Mouse (Mus musculus) ovary, postnatal 36 days (tissue): ENCODE measurements around the gene Aplp1.

Source experiments
- DNase-seq: peaks from one replicate; pipeline ENCODE4 v3.0.0; 2022; ENCODE audit warnings: low spot score, mixed read lengths

Gene Aplp1

DNA sequence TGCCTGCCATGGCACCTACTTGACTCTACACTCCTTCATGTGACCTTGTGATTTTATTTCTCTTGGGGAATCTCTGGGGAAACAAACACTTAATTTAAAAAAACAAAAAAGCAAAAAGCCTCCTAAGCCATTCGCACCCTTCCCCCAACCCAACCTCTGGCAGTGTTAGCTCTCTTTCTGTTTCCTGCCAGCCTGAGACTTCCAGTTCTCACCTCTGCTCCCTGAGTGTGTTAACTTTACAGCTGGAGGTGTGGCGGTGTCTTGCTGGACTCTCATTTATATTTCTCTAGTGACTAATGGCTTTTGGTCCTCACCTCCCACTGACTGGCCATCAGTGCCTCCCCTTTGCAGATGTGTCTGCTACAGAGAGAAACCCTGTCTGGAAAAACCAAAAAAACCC is 35.5 kb downstream of the Aplp1 start:
- DNase-seq = no peak

DNA sequence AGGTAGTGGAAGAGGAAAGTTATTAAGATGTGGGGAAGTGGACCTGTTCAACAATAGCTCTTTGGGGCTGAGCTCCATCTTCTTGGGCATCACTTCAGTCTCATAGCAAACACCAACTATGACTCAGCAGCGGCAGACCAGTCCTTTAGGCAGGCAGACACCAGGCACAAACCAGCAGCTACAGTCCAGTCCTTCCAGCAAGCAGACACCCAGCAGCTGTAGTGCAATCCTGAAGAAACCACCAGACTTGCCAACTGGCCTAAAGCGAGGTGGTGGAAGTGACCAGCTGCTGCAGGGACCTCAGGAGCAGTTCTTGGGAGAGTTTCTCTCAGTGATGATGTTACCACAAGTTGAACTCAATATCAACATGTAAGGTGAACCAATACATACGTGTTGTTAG is 36.7 kb downstream of the Aplp1 start:
- DNase-seq = no peak

DNA sequence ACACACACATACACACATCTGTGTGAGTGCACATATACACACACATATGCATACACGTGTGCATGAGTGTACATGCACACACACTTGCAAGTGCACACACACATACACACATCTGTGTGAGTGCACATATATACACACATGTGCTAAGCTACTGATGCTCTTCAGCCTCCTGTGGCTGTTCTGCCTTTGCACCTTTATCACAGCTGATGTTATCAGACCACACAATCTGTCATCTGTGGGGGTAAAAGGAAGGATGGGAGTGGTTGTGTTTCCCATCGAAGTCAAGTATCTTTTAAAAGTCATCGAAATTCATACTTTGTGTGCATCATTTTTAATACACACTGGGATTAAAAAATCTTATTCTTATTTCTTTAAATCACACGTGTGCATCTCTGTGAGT is 43.0 kb downstream of the Aplp1 start:
- no peak for DNase-seq

DNA sequence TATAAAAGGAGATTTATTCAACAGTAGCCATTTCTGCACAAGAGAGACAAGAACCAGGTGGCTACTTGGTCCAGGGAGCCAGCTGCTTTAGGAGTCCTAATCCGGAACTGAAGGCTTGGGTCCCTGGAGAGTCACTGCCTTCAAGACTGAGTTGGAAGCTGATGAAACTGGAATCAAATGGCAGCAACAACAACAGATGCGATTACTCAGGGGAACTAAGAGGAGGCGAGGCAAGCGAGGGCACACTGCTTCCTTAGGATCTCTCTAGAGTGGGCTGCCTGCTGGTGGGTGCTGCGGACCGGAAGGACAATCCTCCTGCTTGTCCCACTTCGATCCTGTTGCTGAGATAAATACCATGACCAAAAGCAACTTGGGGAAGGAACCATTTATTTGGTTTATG is 45.7 kb downstream of the Aplp1 start:
- DNase-seq = no peak

DNA sequence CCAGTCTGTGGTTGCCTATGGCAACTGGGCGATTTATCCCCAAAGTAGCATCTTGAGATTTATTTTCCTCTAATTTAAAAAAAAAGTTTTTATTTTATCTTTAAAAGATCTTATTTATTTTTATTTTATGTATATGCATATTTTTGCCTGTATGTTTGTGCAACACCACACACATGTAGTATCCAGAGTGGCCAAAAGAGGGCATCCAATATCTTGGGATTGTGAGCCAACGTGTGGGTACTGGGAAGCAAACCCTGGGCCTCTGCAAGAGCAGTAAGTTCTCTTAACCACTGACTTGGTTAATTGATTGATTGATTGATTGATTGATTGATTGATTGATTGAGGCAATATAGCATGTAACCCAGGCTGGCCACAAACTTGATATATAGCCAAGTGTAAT is 50.5 kb downstream of the Aplp1 start:
- no peak for DNase-seq

DNA sequence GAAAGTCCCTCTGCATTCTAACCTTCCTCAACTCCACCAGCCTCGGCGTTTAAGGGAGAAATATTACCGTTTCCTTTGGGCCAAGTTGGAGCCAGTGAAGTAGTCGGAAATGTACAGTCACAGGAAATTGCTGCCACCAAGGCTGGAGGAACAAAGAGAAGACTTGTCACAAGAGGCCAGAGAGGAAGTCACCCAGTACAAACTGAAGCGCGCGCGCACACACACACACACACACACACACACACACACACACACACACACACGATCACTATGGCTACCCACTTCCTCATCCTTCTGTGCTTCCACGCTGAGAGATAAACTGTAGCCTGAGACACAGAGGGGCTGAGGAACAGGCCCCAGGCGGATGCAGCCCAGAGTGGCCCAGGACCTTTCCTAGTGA is 51.0 kb downstream of the Aplp1 start:
- no peak for DNase-seq

DNA sequence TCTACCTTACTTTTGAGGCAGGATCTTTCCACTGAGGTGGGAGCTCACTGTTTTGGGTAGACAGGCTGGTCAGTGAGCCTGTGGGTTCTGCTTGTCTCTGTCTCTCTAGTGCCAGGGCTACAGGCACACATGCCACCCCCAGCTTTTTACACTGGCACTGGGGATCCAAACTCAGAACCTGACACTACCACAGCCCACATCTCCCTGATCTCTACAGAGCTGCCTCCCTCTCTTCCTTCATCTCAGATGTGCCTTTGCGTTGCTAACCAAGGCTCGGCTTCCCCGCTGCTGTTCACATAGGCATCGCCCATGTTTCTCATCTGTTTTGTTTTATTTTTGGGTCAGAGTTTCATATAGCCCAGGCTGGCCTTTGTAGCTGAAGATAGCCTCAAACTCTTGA is 51.7 kb downstream of the Aplp1 start:
- no peak for DNase-seq

DNA sequence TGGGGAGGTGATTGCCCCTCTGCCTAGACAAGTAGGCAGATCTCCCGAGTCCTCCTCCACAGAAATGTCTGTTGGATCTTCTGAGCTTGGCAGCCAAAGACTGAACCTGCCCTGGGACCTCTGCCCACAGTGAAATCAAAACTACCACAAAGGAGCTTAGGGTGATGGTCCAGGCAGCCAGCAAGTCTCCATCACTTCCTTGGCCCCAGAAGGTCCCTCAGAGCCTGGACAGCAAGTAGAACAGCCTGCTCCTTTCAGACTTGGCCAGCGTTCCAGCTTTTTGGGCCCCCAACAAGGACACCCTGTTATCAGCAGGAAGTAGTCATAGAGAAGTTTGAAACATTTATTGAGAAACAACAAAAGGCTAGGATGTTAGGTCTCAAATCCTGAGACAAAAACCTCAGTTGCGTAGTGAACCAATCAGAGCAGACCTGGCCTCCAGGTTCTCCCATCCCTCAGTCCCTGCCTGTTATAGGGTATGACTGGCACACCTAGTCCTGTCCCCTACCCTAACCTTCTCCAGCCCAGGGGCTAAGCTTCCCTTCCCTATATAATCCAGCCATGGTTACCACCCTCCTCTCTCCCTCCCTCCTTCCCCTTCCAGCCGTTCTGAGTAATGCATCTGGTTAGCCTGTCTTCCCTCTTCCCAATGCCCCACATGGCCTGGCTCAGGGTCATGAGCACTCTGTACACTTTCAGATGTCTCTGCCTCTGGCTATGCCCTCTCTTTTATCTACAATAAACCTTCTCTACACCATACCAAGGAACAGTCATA is 52.4 kb downstream of the Aplp1 start:
- DNase-seq = no peak
